Mouse (Mus musculus): ENCODE results near the gene Slc17a1. TPM values are rescaled to one million over a fixed set of nuclear protein-coding genes. Genes with fewer than 3 reads are reported as not detected.

The Slc17a1 gene
- total RNA-seq, 2 experiments from 2014 or later: not detected

GRCm38 (mm10) chr13:23898242-23898641 is 30.7 kb downstream of the Slc17a1 start:
- DNase-seq: no peak
- intact Hi-C loops (cut with DNase I): no loop called here
- TF ChIP-seq CTCF (IDR thresholded peaks at IDR 0.05): no peak
- no peak overlapping the region for H3K4me3 ChIP-seq
- no peak overlapping the region for H3K27ac ChIP-seq

- TF ChIP-seq CTCF (IDR thresholded peaks at IDR 0.05): no peak
- Histone ChIP-seq H3K27ac (no peak overlapping the region), H3K4me3 (no peak overlapping the region)
- intact Hi-C loops (cut with DNase I): no loop called here
- DNase-seq: no peak
Measured at GRCm38 (mm10) chr13:23906906-23907305, 39.4 kb downstream of the Slc17a1 start.

- Histone ChIP-seq H3K27ac (no peak overlapping the region), H3K4me3 (no peak overlapping the region)
- intact Hi-C loops (cut with DNase I): no loop called here
- no peak for DNase-seq
- no peak for TF ChIP-seq CTCF (IDR thresholded peaks at IDR 0.05)
Measured at GRCm38 (mm10) chr13:23910121-23910520, 42.6 kb downstream of the Slc17a1 start.

GRCm38 (mm10) chr13:23911335-23911734 is 43.8 kb downstream of the Slc17a1 start:
- no peak for TF ChIP-seq CTCF (IDR thresholded peaks at IDR 0.05)
- Histone ChIP-seq H3K4me3 (no peak overlapping the region), H3K27ac (no peak overlapping the region)
- no peak for DNase-seq
- intact Hi-C loops (cut with DNase I): no loop called here

GRCm38 (mm10) chr13:23913791-23914306 is 46.3 kb downstream of the Slc17a1 start:
- H3K27ac ChIP-seq: no peak overlapping the region
- no peak for TF ChIP-seq CTCF (IDR thresholded peaks at IDR 0.05)
- no peak overlapping the region for H3K4me3 ChIP-seq
- intact Hi-C loops (cut with DNase I): no loop called here
- DNase-seq: no peak

- no peak for DNase-seq
- Histone ChIP-seq H3K27ac (no peak within 1 kb of the TSS), H3K4me3 (no peak within 1 kb of the TSS)
- intact Hi-C loops (cut with DNase I): no loop called here
- TF ChIP-seq CTCF (IDR thresholded peaks at IDR 0.05): no peak
Measured at GRCm38 (mm10) chr13:23914376-23915167, 47.0 kb downstream of the Slc17a1 start, which contains the start of gene Slc17a4. Slc17a4 (minus strand) TSS chr13:23915009.

- H3K4me3 ChIP-seq: no peak overlapping the region
- intact Hi-C loops (cut with DNase I): no loop called here
- peak; percentile 54 for DNase-seq
Measured at GRCm38 (mm10) chr13:23916132-23916531, 48.6 kb downstream of the Slc17a1 start.

GRCm38 (mm10) chr13:23917674-23918073 is 50.1 kb downstream of the Slc17a1 start:
- TF ChIP-seq CTCF (IDR thresholded peaks at IDR 0.05): no peak
- intact Hi-C loops (cut with DNase I): no loop called here
- no peak overlapping the region for H3K27ac ChIP-seq
- H3K4me3 ChIP-seq: no peak overlapping the region
- DNase-seq: no peak

More at GRCm38 (mm10) chr13:23916132-23916531, 48.6 kb downstream of the Slc17a1 start:
- no peak for TF ChIP-seq CTCF (IDR thresholded peaks at IDR 0.05)
- no peak overlapping the region for H3K27ac ChIP-seq

- DNase-seq: no peak
- Histone ChIP-seq H3K4me3 (no peak overlapping the region), H3K27ac (no peak overlapping the region)
- TF ChIP-seq CTCF (IDR thresholded peaks at IDR 0.05): no peak
- intact Hi-C loops (cut with DNase I): no loop called here
Measured at GRCm38 (mm10) chr13:23925792-23926191, 58.2 kb downstream of the Slc17a1 start.

- no peak for TF ChIP-seq CTCF (IDR thresholded peaks at IDR 0.05)
- DNase-seq: no peak
- intact Hi-C loops (cut with DNase I): no loop called here
- no peak overlapping the region for H3K4me3 ChIP-seq
- H3K27ac ChIP-seq: no peak overlapping the region
Measured at GRCm38 (mm10) chr13:23928637-23929036, 61.1 kb downstream of the Slc17a1 start.

GRCm38 (mm10) chr13:23930461-23930860 is 62.9 kb downstream of the Slc17a1 start:
- Histone ChIP-seq H3K4me3 (peak overlapping the region; percentile 39), H3K27ac (no peak overlapping the region)
- intact Hi-C loops (cut with DNase I): no loop called here
- DNase-seq: no peak
- no peak for TF ChIP-seq CTCF (IDR thresholded peaks at IDR 0.05)

- no peak overlapping the region for H3K27ac ChIP-seq
- H3K4me3 ChIP-seq: peak overlapping the region; percentile 39; the same call in 1 of the 2 replicates
- intact Hi-C loops (cut with DNase I): no loop called here
- no peak for DNase-seq
- TF ChIP-seq CTCF (IDR thresholded peaks at IDR 0.05): no peak
Measured at GRCm38 (mm10) chr13:23930904-23931303, 63.4 kb downstream of the Slc17a1 start.

- no peak for DNase-seq
- no peak for TF ChIP-seq CTCF (IDR thresholded peaks at IDR 0.05)
- intact Hi-C loops (cut with DNase I): no loop called here
- H3K4me3 ChIP-seq: no peak within 1 kb of the TSS
- no peak within 1 kb of the TSS for H3K27ac ChIP-seq
Measured at GRCm38 (mm10) chr13:23933421-23934210, 66.1 kb downstream of the Slc17a1 start, which contains the start of gene Hist1h2ba. Hist1h2ba (minus strand) TSS chr13:23934156.

Measured in gastrocnemius, adult 2 months (tissue).